Mouse (Mus musculus) cerebral cortex, adult 2 months (tissue): ENCODE data around the gene Inpp5a.

Experiments used
- WGBS: fragments of 180-500 bp; shearing (Covaris S2); methylation state at CpG from one replicate; pipeline ENCODE4 v1.1.7; 2018; 5-methylcytosine and 5-hydroxymethylcytosine counted together

Gene Inpp5a

DNA sequence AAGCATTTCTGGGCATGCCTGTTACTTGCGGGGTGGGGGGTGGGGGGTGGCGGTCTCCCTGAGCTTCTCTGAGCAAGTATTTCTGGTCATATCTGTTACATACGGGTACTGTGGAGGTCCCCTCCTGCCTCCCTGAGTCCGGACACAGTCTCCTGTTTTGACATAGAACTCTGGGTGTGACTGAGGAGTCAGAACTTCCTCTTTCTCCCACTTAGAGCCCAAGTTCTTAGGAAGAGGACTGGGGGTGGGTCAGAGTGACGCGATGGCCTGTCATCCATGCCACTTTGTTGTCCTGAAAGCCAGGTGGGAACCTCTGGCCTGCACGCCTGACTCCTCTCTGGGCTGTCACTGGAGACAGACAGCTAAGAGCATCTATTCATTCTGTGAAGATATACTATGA is 11.5 kb upstream of the Inpp5a start:
- 84% methylated on average over 7 of the region's 7 CpGs for WGBS

DNA sequence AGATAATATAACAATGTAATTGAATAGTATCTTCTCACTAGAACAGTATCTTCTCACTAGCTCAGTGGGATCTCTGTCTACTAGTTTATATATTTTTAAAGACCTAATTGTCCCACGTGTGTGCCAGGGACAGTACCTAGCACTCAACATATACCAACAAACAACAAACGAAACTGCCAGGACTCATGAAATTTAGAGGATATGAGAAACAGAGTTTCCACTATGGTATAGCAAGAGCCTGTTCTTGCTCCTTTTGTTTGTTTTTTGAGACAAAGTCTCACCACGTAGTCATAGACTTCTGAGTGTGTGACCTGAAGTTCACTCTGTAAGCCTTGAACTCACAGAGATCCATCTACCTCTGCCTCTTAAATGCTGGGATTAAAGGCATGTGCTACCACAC is 10.6 kb upstream of the Inpp5a start:
- WGBS, result 90% methylated on average over 3 of the region's 3 CpGs

DNA sequence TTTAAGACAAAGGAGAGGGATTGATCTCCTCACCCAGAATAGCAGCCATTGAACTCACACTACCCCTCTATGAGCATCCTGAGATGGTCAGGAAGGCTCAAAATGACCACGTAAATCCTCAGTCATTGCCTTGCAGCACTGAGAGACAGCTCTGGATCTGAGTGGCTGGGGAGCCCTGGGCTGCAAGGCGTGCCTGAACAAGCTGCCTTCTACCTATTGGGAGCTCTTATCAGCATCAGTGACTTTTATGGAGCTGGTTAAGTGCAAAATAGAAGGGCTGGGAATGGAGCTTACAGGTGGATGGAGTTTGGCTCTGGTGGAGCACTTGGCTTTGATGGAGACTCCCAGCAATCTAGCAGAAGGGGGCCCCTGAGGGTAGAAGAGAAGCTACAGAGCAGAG is 9.2 kb upstream of the Inpp5a start:
- 93% methylated on average over 2 of the region's 2 CpGs for WGBS

DNA sequence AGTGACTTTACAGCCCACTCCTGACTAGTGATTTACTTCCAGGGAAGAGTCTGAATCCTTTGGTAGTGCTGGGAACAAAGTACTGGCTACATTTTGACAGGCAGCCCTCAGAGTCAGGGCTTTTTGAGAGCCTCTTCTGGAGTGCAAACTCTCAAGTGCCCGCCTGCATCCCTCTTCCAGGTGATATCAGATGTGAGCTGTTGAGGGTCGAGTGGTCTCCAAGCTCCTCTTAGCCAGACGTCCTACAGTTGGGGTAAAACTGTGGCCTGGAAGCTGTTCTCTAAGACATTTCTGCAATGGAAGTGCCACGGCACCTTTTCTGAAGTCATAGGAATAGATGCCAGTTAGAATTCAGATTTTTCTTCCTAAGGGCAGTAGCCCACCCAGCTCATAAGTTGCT is 8.7 kb upstream of the Inpp5a start:
- WGBS, result 91% methylated on average over 4 of the region's 4 CpGs

DNA sequence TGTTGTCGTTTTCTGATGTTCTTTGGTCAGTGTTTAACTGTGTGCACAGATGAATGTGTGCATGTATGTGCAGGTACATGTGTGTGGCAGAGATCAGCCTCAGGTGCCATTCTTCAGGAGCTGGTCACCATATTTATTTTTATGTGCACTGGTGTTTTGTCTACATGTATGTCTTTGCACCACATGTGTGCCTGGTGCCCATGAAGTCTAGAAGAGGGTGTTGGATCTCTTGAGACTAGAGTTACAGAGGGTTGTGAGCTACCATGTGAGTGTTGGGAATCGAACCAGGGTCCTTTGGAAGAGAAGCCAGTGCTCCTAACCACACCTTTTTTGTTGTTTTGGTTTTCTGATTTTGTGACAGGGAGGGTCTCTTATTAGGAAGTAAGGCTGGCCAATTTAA is 7.0 kb upstream of the Inpp5a start:
- 94% methylated on average over 2 of the region's 2 CpGs for WGBS

DNA sequence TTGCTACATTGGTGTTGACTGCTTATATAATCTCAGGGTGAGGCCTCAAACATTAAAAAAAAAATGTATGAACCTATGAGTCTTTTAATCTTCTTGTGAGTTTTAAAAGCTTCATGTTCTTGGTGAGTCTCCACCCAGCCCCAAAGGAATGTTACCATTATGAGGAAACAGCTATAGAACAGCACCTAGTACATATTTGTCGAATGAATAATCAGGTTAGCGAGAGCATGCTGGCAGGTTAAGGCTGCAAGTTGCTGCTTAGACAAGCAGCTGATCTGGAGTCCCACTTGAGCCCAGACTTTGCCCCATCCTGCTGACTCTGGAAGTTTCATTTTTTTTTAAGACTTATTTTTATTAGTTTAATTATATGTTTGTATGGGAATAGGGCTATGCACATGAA is 6.1 kb upstream of the Inpp5a start:
- 93% methylated on average over 2 of the region's 2 CpGs for WGBS

DNA sequence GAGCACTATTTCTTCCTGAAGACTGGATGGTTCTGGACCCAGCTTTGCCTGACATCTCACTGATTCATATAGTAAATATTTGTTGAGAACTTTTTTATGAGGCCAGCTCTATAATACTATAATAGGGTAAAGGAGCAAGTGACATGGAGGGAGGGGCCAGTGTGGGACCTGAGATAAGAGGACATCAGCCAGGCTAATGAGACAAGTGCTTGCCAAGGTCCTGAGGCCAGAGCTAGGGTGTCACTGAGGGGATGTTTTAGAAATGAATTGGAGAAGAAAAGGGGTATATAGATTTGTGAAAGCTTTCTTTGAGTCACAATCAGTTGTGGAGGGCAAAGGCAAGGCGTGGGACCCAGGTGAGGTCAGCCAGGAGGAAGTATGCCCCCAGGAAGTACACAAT is 4.4 kb upstream of the Inpp5a start:
- WGBS, result 89% methylated on average over 1 of the region's 1 CpGs

DNA sequence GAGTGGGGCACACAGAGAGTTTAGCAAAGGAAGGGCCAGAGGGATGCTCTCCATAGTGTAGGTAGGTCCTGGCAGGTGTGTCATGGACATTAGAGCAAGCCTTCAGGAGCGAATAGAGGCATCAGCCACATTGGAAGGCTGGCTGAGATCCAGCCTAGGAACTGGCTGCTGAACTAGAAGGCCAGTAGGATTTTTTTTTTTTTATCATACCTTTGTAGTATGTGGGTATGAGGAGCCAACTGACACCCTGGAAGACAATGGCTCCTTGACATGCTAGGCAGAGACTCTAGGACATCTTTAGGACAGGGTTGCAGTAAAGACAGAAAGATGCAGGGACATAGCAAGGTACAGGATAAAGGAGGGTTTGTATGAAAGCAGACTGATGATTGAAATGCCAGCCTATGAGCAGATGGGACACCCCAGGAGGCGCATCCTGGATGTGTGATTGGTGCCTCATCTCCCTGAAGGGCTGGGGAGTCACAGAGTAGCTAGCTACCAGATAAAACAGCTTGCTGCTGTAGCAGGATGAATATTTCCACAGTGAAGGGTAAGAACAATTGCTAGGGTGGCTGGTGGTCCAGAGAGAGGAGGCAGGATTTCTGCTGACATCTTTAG is 3.9 kb upstream of the Inpp5a start:
- 90% methylated on average over 2 of the region's 2 CpGs for WGBS

DNA sequence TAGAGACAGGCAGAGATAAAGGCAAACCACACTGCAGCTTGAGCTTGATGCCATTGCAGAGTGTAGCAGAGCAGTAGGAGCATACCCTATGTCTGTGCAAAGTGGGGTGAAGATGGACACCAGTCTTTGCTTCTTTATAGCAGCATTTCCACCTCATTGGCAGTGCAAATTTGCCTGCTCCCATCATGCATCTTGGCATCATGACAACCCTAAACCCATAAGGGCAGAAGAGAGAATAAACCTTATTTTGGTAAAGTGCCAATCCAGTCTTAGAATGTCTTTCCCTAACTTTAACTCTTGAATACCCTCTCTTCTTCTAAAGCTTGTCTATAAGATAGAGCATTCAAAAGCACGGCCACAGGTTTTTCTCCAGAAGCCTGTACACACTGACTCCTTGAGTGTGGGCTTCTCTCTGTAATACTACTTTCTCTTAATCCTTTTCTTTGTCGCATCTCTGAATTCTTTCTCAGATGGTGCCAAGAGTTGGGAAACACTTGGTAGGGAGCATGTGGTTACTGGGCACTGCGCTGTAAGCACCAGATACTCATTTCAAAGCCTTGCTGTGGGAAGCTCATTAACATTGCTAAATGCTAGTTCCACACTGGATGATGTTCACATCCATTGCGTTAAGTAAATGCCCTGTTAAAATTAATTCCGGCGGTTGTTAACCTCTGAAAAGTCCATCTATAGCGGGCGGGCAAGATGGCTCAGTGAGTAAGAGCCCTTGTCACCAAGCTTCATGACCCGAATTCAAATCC is 1.8 kb upstream of the Inpp5a start:
- WGBS, result 51% methylated on average over 9 of the region's 9 CpGs

DNA sequence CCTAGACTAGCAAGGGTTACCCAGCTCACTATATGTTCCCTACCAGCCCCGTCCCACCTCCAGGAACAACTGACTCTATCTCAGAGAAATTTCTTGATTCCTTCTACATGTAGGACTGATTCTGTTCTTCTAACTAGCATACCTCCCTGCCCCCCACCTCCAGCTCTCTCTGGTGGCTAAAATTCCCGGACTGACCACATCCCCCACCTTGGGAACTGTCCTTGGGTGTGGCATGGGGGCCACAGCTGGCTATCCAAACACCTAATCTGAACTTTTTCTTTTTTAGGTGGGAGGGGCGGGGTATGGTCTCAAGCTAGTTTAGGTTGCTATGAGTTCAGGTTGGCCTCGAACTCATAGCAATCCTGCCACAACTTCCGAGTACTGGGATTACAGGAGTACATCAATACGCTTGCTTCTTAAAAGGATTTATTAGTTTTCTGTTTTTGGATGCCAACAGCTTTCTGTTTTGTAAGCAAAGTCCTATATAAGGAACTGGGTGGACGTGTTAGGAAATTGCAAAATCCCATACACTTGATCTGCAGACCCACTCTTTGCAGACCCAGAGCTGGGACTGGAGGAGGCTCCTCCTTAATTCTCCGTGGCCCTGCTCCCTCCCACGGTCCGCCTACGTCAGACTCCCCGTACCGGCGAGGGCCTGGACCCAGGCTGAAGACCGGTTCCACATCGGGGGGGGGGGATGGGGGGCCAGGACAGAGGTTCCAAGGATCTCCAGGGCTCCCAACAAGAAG is 814 bp upstream of the Inpp5a start:
- WGBS, result 13% methylated on average over 16 of the region's 16 CpGs

DNA sequence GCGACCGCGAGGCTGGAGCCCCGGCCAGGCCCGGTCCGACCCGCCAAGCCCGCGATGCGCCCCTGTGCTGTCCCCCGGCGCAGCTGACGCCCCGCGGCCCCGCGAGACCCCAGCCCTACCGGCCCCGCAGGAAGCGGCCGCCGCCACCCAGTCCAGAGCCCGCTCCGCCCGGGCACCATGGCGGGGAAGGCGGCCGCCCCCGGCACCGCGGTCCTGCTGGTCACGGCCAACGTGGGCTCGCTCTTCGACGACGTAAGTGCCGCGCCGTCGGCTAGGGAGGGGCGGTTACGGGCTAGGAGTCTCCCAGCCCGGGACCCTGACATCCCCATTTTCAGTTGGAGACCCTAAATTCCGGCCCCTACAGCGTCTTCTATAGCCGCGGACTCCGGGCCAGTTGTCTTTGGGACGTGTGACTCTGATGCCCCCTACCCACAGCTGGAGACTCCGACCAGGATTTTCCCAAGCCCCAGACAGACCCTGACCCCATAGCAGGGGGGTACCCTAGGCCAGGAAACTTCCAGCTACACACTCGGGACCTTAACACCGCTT is 378 bp downstream of the Inpp5a start:
- 2% methylated on average over 46 of the region's 53 CpGs for WGBS

DNA sequence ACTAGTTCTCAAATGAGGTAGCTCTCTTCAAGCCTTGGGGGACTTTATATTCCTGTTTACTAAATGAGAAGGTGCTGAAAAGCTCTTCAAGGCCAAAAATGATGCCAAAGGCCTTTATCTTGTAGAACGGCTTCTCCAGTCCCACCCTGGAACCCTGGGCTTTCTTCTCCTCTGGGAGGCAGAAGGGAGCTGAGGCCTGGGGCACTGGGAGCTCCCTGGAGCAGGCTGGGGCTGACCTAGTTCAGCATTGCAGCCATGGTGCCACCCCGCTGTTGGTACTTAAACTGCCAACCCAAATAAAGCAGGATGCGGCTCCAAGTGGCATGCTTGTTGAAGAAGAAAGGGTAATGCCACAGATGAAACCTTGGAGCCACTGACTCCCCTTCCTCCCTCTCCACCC is 1.5 kb downstream of the Inpp5a start:
- WGBS, result 35% methylated on average over 3 of the region's 3 CpGs

DNA sequence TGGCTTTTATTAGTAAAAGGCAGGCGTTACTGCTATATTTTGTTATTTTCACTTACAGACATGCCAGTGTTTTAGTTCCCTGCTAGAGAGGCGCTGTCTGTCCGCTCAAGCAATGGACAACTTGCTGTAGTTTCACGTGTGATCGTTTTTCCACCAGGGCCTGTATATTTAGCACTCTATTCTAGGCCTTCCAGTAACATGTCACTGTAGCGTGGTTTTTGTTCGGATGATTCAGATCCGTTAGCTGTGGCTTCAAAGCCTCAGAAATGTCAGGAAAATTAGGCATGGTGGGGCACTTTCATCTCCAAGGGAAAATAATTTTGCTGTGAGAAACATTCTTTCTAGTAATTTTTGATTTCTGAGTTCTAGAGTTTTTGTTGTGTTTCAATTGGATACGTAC is 2.0 kb downstream of the Inpp5a start:
- WGBS, result 43% methylated on average over 9 of the region's 9 CpGs

DNA sequence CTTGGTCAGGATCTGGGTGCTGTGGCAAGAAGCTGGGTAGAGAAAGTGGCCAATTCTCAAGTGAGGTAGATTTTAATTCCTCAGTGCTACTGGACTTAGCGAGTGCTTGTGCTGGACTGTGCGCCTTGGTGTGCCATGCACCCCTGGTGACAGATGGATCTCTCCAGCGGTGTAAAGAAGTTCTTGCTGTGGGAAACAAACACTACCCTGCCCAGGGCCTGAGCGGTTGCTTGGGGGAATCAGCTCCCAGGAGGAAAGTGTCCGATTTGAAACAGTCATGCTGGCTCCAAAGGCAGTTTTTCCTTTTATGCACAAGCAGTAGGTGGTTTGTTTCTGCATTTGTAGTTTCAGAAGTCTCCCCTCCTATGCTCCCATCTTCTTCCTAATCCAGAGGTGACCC is 2.8 kb downstream of the Inpp5a start:
- 67% methylated on average over 5 of the region's 5 CpGs for WGBS

DNA sequence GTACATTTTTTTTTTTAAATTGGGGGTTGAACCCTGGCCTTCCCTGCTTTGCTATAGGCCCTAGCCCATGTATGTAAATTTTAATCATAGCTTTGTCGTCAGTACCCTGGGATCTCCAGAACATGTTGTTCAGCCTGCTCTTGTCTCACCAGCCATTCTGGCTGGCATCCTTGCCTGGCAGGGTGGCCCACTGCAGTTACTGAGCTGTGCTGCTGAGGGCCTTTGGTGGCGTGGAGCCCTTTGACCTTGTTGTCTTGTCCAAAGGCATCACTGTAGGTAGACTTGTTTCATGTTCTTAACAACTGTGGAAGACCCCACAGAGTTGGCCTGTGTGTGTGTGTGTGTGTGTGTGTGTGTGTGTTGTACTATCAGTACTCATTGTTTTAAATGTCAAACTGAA is 3.2 kb downstream of the Inpp5a start:
- WGBS, result 72% methylated on average over 2 of the region's 2 CpGs

DNA sequence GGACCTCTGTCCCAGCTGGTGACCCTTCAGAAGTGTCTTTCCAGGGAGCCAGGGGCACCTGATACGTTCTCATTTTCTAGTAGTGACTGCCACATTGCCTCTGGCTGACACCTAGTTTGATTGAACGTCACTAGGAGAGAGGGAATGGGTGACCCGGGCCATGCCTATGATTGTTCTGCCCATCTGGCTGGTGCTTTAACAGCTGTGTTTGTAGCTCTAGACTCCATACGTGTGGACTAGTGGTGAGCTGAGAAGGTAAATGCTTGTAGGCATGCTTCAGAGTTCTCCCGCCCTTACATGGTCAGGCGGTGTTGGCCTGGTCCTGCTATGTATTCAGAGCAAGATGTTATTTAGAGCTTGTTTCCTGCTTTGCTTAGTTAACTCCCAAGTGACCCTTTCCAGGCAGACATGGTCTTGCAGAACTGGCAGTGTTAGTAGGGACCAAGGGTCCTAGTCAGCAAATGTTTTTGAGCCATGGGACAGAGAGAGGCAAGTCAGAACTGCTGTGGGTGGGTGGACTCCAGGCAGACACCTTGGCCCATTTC is 3.9 kb downstream of the Inpp5a start:
- 65% methylated on average over 6 of the region's 6 CpGs for WGBS

DNA sequence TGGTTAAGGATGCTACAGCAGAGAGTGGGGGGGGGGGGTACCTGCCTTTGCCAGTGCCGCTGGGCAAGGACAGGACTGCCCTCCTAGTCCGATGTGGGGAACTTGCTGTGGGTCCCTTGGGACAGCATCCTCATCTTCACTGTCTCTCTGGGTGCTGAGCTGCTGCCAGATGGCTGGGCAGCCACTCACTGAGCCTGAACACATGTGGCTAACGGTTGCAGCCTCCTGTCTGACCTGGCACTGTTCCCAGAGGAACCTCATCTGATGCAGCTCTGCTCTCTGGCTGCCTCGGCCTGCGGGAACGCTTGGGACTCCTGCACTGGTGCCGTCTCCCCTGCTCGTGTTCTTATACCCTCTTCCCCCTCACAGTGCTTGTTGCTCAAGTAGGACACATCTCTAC is 8.6 kb downstream of the Inpp5a start:
- WGBS, result 30% methylated on average over 8 of the region's 8 CpGs

DNA sequence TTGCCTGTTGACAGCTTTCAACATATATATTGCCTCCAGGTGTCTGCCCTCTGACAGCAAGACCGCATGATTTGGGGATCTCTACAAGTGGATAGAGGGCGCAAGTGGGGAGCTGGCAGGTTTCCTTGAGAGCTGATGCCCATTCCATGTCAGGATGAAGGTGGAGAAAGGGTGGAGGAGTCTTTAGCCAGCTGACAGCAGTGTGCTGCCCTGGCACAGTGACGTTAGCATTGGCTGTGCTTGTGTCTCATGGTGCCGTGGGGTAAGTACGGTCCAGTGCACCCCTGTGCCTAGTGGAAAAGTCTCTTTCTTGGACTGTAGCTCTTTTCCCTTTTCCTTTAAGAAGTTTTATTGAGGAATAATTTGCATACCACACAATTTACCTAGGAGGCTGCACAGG is 9.2 kb downstream of the Inpp5a start:
- WGBS, result 87% methylated on average over 5 of the region's 5 CpGs

DNA sequence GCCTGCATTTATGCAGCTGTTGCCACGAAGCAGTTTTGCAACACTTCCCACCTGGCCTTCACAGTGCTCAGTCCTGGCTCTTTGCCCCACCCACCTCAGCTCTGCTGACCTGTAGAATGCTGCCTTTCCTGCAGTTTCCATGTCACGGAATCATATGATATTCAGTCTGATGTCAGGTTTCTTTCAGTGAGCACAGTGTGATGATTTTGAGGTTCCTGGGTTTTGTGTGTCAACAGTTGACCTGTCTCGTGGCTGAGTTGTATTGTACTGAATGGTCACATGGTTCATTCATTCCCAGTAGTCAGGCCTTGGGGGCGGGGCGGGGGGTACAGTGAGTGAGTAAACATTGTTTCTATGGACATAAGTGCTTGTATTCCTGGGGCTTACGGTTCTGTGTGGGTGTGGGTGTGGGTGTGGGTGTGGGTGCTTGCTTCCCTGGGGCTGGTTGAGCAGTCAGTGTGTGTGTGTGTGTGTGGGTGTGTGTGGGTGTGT is 9.7 kb downstream of the Inpp5a start:
- WGBS, result 68% methylated on average over 6 of the region's 6 CpGs

DNA sequence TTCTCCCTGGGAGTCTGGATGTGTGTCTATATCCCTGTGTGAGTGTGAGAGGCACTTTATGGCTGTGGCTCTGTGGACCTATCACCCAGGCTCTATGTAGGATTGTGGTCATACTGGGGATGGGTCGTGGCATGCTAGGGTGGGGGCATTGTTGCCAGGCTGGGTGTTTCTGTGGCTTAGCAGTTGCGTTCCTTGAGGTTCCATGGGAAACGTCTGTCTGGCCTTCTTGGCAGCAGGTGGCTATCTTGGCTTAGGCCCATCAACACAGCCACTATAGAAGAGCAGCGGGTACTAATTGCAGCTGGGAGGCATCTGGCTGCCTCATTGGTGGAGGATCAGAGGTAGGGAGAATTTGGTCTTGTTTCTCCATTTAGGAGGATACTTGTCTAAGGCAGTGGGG is 10.7 kb downstream of the Inpp5a start:
- WGBS, result 62% methylated on average over 4 of the region's 4 CpGs

DNA sequence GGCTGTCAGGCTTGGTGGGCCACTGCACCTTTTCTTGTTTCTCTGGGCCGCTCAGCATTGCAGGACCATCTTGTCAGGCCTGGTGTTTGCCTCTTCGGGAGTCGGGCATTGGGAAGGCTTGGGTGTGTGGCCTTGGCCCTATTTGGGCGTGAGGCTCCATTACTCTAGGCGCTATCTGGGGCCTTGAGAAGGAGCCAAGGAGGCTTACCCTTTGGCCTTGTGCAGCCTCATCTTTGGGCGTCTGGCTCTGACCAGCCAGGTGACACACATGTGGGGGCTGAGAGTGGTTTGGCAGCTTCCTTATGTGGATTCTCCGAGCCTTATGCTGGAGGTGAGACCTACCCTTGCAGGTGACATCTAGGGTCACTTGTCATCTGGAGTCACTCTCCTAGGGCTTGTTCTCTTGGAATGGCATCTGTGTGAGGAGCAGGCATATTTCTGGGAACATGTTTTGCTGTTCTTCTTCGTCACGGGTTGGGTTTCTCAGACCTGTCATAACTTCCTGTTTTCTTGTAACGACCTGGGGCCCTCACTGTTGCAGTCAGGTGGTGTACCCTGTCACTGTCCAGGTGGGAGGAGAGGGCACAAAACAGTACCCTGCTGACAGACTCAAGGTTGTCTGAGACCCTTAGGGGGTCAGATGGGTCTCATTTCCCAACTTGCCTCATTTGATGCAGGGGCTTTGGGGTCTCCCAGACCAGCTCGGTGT is 11.2 kb downstream of the Inpp5a start:
- WGBS, result 87% methylated on average over 11 of the region's 11 CpGs

DNA sequence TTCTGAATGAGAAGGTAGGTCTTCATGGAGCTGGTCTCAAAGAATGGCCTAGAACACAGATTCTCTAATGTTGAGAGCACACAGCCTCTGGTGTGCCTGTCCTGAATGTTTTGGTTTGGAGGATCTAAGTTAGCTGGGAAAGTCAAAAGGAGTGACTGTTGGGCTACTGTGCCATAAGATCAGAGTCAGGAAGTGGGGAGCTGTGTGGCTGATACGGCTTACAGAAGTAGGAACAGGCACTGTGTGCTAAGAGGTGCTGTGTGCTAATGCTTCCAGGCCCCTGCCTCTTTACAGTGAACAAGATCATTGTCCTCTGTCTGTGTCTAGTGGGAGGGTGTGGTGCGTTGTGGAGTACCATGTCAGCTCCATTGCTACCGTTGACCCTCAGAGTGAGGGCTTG is 12.0 kb downstream of the Inpp5a start:
- WGBS, result 89% methylated on average over 3 of the region's 3 CpGs
